Comparison of ENCODE assay signal across 29 mouse cellular contexts in genomic region chr8:60490147-60490546, GRCm38 (mm10). TPM values are rescaled to one million over a fixed set of nuclear protein-coding genes. Genes with fewer than 3 reads are reported as not detected.
DNase-seq lines count a peak whose midpoint lies in the region; ATAC-seq and TF ChIP-seq lines count a peak whose summit lies in the region.
"Had no signal": no experiment of that assay in that cellular context is flagged by ENCODE, and none has a peak within 500 bp of the region (broad histone marks: within the 10 kb centered on the region; RNA-seq: fewer than 3 reads in every experiment).

No protein-coding gene starts in this region.

- peak; percentile 43 for DNase-seq in kidney, adult 11 months
- no peak for DNase-seq in kidney, postnatal 4 days
- peak; percentile 40 to 74 for DNase-seq in kidney, adult 8-10 months
- no peak for DNase-seq in kidney, postnatal 10 days
- peak; percentile 24 for DNase-seq in kidney, postnatal 0 days (ENCODE audit: low spot score)
- peak; percentile 90 for DNase-seq in liver, adult 2 months (ENCODE audit: extremely low read depth, low read depth, low spot score)
- DNase-seq in liver: no peak
- DNase-seq: adrenal gland, adult 8-10 months; adrenal gland, postnatal 14 days; adrenal gland, postnatal 36 days; B cell, adult 2 months; cerebellum, adult 11-12 months; cerebellum, adult 2 months; cerebellum, adult 9-10 months; cerebellum, postnatal 10 days; cerebellum, postnatal 25 days had no signal

- WGBS in kidney, postnatal 0 days: 77% methylated on average over 2 of the region's 2 CpGs
- WGBS in kidney, embryonic 15.5 days: 75% methylated on average over 2 of the region's 2 CpGs
- WGBS in liver, adult 2 months: 19% methylated on average over 2 of the region's 2 CpGs

- H3K4me2 ChIP-seq in kidney, postnatal 0 days (ENCODE audit: low read length): no peak overlapping the region
- no peak overlapping the region for H3K4me2 ChIP-seq in kidney, embryonic 15.5 days
- H3K4me2 ChIP-seq: embryonic facial prominence, embryonic 12.5 days; forebrain, embryonic 13.5 days had no signal

- no peaks in the 10 kb centered on the region for H3K9me3 ChIP-seq in kidney, postnatal 0 days (replicated peaks; ENCODE audit: low read length)
- H3K9me3 ChIP-seq in kidney, embryonic 15.5 days (replicated peaks): no peaks in the 10 kb centered on the region
- H3K9me3 ChIP-seq: embryonic facial prominence, embryonic 10.5 days; embryonic facial prominence, embryonic 12.5 days; forebrain, embryonic 13.5 days; G1E had no signal

- no peak overlapping the region for H3K4me3 ChIP-seq in kidney, postnatal 0 days (replicated peaks; ENCODE audit: low read depth, low read length)
- H3K4me3 ChIP-seq in kidney, embryonic 15.5 days (replicated peaks): no peak overlapping the region
- no peak overlapping the region for H3K4me3 ChIP-seq in liver, adult 2 months (ENCODE audit: insufficient read depth, low read depth, low read length)
- H3K4me3 ChIP-seq: embryonic facial prominence, embryonic 10.5 days; embryonic facial prominence, embryonic 12.5 days; forebrain, embryonic 13.5 days had no signal

- no peaks in the 10 kb centered on the region for H3K27me3 ChIP-seq in kidney, postnatal 0 days (ENCODE audit: insufficient read depth, low read length)
- no peaks in the 10 kb centered on the region for H3K27me3 ChIP-seq in kidney, embryonic 15.5 days
- H3K27me3 ChIP-seq in liver, adult 2 months (ENCODE audit: control insufficient read depth, insufficient read depth, low read length): no peaks in the 10 kb centered on the region
- H3K27me3 ChIP-seq: CH12.LX; embryonic facial prominence, embryonic 12.5 days; forebrain, embryonic 13.5 days; Patski had no signal

- peak; percentile 74 for ATAC-seq in kidney, postnatal 0 days (replicated peaks; ENCODE audit: low FRiP score, low read depth)
- ATAC-seq in kidney, embryonic 15.5 days (replicated peaks; ENCODE audit: low FRiP score): no peak
- ATAC-seq: activated CD4-positive, CD25-positive, alpha-beta regulatory T cell, adult 4 months; CD4-positive, CD25-positive, alpha-beta regulatory T cell, adult 4 months; forebrain, embryonic 13.5 days; Patski had no signal

- H3K27ac ChIP-seq in kidney, postnatal 0 days: no peak overlapping the region
- H3K27ac ChIP-seq in kidney, embryonic 15.5 days: no peak overlapping the region
- no peak overlapping the region for H3K27ac ChIP-seq in liver, adult 2 months (replicated peaks; ENCODE audit: insufficient read depth, low read depth, low read length)
- H3K27ac ChIP-seq: embryonic facial prominence, embryonic 10.5 days; embryonic facial prominence, embryonic 12.5 days; forebrain, embryonic 13.5 days had no signal

- H3K79me2 ChIP-seq in liver, adult 2 months (ENCODE audit: control insufficient read depth, insufficient read depth, low read length): no peaks in the 10 kb centered on the region

- no peak for TF ChIP-seq CTCF in kidney, postnatal 0 days (IDR thresholded peaks at IDR 0.05; ENCODE audit: low read depth)
- no peak for TF ChIP-seq CTCF in liver, adult 2 months (IDR thresholded peaks at IDR 0.05; ENCODE audit: low read depth, low read length)

- no peaks in the 10 kb centered on the region for H3K4me1 ChIP-seq in kidney, postnatal 0 days (replicated peaks; ENCODE audit: insufficient read depth, low read length)
- no peaks in the 10 kb centered on the region for H3K4me1 ChIP-seq in kidney, embryonic 15.5 days
- H3K4me1 ChIP-seq in liver, adult 2 months (ENCODE audit: control insufficient read depth, insufficient read depth, low read length): no peaks in the 10 kb centered on the region; the same call in 1 of the 2 replicates
- H3K4me1 ChIP-seq: embryonic facial prominence, embryonic 10.5 days; embryonic facial prominence, embryonic 12.5 days; forebrain, embryonic 13.5 days had no signal

- no peak for TF ChIP-seq POLR2A in liver, adult 2 months (IDR thresholded peaks at IDR 0.05; ENCODE audit: extremely low read depth, insufficient read depth, low read length)

- H3K36me3 ChIP-seq in kidney, postnatal 0 days (ENCODE audit: insufficient read depth, low read length): no peaks in the 10 kb centered on the region
- H3K36me3 ChIP-seq in kidney, embryonic 15.5 days: no peaks in the 10 kb centered on the region
- H3K36me3 ChIP-seq in liver, adult 2 months (ENCODE audit: control insufficient read depth, insufficient read depth, low read length): no peaks in the 10 kb centered on the region
- H3K36me3 ChIP-seq: embryonic facial prominence, embryonic 10.5 days; embryonic facial prominence, embryonic 12.5 days; G1E had no signal

- H3K9ac ChIP-seq in kidney, postnatal 0 days (ENCODE audit: low read depth, low read length): no peak overlapping the region
- H3K9ac ChIP-seq in kidney, embryonic 15.5 days: no peak overlapping the region
- no peak overlapping the region for H3K9ac ChIP-seq in liver, adult 2 months (ENCODE audit: low read depth, low read length)
- H3K9ac ChIP-seq: embryonic facial prominence, embryonic 12.5 days; forebrain, embryonic 13.5 days had no signal

RNA-seq across cellular contexts. Expression of gene Gm10283, which starts 12.9 kb away (rescaled TPM):
- 2.9 and 3.6 TPM in 2 replicates for polyA plus RNA-seq in kidney, postnatal 0 days (2015; fragmentation: Nextera tagmentation; extraction: Ambion mirVana)
- 0.78 and 1.1 TPM in 2 replicates for polyA plus RNA-seq in kidney, embryonic 15.5 days (2015; fragmentation: Nextera tagmentation; extraction: Ambion mirVana)
- not detected in 2 replicates for total RNA-seq in liver, adult 2 months (2014; rRNA removed)
- not detected in 2 replicates for polyA plus RNA-seq in liver, adult 2 months (2012; rRNA removed)
- total RNA-seq: adrenal gland, adult 18-20 months; adrenal gland, adult 8-10 months; adrenal gland, postnatal 14 days; adrenal gland, postnatal 36 days; CH12.LX; G1E had no signal
- polyA plus RNA-seq: activated CD4-positive, CD25-positive, alpha-beta regulatory T cell, adult 4 months; CD4-positive, CD25-positive, alpha-beta regulatory T cell, adult 4 months; cerebellum, adult 2 months; cortical plate, adult 2 months; embryonic facial prominence, embryonic 10.5 days; embryonic facial prominence, embryonic 12.5 days; embryonic facial prominence, embryonic 14.5 days; forebrain, embryonic 11.5 days; forebrain, embryonic 13.5 days; G1E; Patski had no signal

RNA-seq across cellular contexts. Expression of gene Aadat, which starts 15.6 kb away (rescaled TPM):
- polyA plus RNA-seq in kidney, postnatal 0 days (2015; fragmentation: Nextera tagmentation; extraction: Ambion mirVana): 452 and 486 TPM in 2 replicates
- polyA plus RNA-seq in kidney, embryonic 15.5 days (2015; fragmentation: Nextera tagmentation; extraction: Ambion mirVana): 49.8 and 59.4 TPM in 2 replicates
- total RNA-seq in liver, adult 2 months (2014; rRNA removed): 87.5 and 99.7 TPM in 2 replicates
- 80.1 and 91.1 TPM in 2 replicates for polyA plus RNA-seq in liver, adult 2 months (2012; rRNA removed)
- total RNA-seq: adrenal gland, adult 18-20 months; adrenal gland, adult 8-10 months; adrenal gland, postnatal 36 days; CH12.LX; G1E had no signal
- polyA plus RNA-seq: activated CD4-positive, CD25-positive, alpha-beta regulatory T cell, adult 4 months; CD4-positive, CD25-positive, alpha-beta regulatory T cell, adult 4 months; G1E had no signal

Comparison
In these comparisons a context has a peak if more than half of its experiments do, and no peak if none do; other contexts are left out.
1. DNase-seq: peak in kidney, adult 11 months (single experiment), kidney, adult 8-10 months (2 of 2), kidney, postnatal 0 days (single experiment) and liver, adult 2 months (single experiment); none in kidney, postnatal 4 days (0 of 2), kidney, postnatal 10 days (single experiment) and liver (single experiment).